Mouse (Mus musculus) olfactory bulb, adult 2 months (tissue): ENCODE measurements at regions not wholly inside any gene's neighbourhood (a gene's known extent, or its start where the extent isn't known, plus 50 kb on each side); places are given as distances from the start of the nearest gene placed in this dataset.

Experiments
- CTCF ChIP-seq: fragments of 200-500 bp; IDR thresholded peaks from 2 replicates; pipeline ENCODE4 v1.5.1; 2012; ENCODE audit warnings: low read depth, mild to moderate bottlenecking, low read length, moderate library complexity; ENCODE audit not compliant: insufficient read depth
- POLR2A ChIP-seq: fragments of 200-500 bp; IDR thresholded peaks from 2 replicates; pipeline ENCODE4 v1.6.1; 2012; ENCODE audit warnings: mild to moderate bottlenecking, low read depth, low read length, moderate library complexity; ENCODE audit not compliant: insufficient read depth

DNA sequence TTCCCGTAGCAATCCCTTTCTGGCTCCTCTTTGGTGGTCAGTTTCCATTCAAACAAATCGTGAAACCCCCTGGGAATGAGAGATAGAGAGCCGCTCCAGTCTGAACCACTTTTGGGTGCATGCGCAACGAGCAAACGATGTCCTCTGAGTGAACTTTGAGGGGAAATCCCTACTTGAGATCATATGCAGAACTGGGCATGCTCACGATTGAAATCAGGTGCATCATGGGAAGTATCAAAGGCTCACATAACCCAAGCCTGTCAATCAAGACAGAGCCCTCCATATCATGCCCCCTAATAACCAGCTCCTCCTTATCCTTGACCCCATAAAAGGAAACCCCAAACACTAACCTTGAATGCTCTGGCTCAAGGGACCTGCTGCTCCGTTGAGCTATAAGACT is 59.1 kb upstream of the Dio3 start:
- TF ChIP-seq CTCF (no peak), POLR2A (no peak)
